Mouse (Mus musculus): ENCODE data around the gene Scand1. TPM values are rescaled to one million over a fixed set of nuclear protein-coding genes. Genes with fewer than 3 reads are reported as not detected.

Gene Scand1
- total RNA-seq (2022), result 10 to 100 TPM; 73.0 to 84.3 (median 79.6) TPM

DNA sequence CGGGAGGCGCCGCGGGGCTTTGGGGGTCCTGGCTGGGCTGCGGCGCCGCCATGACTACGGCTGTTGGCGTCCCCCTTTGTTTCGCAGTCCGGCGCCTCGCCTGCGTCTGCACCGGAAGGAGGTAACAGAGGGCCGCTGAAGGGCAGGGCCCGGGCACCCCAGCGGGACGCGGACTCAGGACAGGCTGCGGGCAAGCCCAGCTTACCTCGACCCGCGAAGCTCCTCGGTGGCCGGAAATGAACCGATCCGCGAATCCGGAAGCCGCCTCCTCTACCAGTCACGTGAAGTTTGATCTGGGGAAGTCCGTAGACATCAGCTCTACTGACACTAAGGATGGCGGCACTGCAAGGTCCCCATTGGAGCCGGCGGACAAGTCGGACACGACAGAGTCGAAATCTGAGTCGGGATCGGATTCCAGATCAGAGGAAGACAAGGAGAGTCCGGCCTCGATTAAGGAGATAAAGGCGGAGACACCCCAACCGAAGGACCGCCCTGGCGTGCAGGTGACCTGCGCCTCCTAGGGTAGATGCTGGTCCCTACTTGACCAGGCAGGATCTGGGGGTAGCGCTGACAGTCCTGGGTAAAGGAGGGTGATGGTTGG, at the start of gene Scand1, which contains the start of gene Cnbd2:
TSS of gene Scand1 (minus strand) at position 408 of the 601 bp plus-strand sequence.
TSS of gene Cnbd2 (plus strand) at position 3 of the 601 bp plus-strand sequence.
- DNase-seq (ENCODE audit: low spot score), result peak; percentile 87

DNA sequence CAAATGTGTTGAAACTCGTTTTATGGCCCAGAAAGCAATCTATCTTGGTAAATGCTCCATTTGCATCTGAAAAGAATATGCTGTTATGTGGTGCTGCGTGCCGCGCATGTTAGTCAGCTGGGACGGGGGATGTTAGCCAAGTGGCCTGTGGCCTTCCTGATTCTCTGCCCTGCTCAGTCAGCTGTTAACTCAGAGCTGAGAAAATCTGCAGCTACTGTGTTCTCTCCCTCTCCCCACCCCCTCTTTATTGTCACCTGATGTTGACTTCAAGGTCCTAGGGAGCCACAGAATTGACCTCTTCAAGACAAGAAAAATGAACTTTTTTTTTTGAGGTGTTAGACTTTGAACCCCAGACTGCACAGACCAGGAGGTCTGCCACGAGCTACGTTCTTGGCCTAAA, 43.5 kb upstream of the Scand1 start:
- no peak for DNase-seq (ENCODE audit: low spot score)

DNA sequence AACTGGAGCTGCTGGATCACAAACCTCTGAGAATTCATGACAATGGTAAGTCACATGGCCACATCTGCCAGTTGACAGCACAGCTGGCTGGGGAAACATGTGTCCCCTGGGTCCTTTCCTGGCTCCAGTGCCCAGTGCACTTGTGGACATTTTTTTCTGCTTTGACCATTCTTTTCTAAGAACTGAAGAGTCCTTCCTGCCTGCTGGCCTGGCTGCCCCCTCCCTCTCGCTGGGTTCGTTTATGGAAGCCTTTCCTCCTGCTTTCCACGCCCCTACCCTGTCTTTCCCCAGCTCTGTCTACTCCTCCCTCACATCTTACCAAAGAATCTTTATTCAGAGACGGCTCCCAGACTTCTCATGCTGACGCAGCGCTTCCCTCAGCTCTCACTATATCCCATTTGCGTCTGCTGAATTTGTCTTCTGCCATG, 40.8 kb upstream of the Scand1 start:
- DNase-seq (ENCODE audit: low spot score), result peak; percentile 26

DNA sequence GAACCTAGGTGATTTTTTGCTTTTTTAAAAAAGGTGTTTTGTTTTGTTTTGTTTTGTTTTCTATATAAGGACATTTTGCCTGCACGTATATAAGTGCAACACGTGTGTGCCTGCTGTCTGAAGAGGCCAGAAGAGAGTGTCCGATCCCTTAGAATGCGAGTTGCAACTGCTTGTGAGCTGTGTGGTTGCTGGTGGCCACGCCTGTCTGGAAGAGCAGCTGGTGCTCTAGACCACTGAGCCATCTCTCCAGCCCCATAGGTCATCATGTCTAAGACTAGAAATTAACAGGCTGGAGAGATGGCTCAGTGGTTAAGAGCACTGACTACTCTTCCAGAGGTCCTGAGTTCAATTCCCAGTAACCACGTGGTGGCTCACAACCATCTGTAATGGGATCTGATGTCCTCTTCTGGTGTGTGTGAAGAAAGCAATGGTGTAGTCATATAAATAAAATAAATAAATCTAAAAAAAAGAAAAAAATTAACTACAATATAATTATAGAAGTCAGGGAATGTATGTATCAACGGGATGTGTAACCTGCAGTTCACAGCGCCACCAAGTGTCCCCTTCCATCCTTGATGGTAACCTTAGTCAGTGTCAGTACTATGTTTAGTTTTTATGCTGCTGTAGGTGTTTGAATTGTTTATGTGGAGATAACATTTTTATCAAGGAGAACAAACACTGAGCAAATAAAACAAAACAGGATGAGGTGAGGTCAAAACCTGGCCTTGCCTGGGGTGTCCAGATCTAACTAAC, 40.1 kb upstream of the Scand1 start:
- DNase-seq (ENCODE audit: low spot score), result no peak

DNA sequence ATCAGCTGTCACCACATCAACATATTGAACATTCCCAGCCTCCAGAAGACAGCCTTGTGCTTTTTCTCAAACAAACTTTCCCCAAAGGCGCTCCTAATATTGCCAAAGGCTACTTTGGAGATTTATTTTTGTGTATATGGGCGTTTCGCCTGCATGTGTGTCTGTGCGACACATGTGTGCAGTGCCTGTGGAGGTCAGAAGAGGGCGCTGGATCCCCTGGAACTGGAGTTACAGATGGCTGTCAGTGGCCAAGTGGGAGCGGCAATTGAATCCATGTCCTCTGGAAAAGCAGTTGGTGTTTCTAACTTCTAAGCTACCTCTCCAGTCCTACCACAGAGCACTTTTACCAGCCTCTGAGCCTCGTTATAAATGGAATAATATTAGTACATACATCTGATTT, 38.7 kb upstream of the Scand1 start:
- DNase-seq (ENCODE audit: low spot score), result no peak

DNA sequence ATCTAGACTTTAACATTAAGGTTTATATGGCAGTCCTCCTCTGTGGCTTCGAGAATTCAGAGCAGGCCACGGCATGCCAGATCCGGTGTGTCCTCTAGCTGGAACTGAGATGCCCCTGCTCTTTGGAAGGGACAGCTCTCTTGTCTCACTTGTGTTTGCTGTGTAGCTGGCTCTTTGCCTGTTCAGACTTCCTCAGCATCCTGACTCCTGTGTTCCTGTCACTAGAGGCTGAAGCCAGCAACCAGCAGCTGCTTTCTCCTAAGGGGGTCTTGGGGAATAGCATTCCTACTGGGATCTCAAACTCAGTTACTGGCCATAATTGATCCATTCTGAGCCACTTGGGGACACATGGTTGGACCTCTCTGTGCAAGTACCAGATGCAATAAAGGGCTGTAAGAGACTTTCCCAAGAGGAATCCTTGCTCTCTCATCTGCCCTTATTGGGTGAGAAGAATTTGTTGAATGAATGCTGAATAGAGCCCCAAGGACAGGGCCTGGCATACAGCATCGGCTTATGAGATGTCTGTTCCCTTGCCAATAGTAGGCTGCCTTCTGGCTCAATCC, 36.9 kb upstream of the Scand1 start:
- no peak for DNase-seq (ENCODE audit: low spot score)

DNA sequence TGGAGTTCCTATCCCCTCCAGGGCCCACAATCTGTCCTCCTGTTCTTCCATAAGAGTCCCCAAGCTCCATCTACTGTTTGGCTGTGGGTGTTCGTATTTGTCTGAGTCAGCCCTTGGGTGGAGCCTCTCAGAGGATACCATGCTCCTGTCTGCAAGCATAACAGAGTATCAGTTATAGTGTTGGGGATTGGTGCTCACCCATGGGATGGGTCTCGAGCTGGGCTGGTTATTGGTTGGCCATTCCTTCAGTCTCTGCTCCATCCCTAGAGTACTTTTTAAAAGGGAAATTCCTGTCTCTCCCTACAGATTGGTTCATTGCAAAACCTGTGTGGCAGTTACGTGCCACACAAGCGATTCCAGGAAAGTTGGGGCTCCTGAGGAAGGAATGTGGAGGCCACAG, 36.3 kb upstream of the Scand1 start:
- no peak for DNase-seq (ENCODE audit: low spot score)

DNA sequence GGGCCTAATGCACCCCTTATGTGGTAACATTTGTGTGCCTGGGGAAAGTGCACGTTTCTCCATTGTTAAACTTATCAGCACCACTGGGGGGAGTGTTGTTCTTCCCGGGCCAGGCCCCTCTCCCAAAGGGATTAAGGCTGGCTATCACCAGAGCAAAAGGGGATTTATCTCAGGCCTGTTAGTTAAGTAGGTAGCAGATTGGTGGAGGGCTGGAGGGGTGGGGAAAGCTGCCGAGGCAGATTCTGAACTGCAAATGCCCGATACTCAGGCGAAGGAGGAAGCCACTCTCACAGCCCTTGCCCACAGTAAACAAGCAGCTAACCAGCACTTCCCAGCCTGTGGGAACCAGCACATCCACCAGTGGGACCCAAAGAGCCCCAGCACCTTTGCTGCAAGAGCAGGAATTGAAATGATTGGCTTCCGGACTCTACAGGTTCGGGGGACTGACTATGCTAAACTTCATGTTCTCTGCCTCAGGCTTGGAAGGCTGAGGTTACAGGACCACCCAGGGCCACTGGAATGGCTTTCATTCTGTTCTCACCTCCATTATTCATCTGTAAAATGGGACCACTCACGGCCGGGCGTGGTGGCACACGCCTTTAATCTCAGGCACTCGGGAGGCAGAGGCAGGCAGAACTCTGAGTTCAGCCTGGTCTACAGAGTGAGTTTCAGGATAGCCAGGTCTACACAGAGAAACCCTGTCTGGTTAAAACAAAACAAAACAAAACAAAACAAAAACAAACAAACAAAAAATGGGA, 32.5 kb upstream of the Scand1 start:
- DNase-seq (ENCODE audit: low spot score), result no peak

DNA sequence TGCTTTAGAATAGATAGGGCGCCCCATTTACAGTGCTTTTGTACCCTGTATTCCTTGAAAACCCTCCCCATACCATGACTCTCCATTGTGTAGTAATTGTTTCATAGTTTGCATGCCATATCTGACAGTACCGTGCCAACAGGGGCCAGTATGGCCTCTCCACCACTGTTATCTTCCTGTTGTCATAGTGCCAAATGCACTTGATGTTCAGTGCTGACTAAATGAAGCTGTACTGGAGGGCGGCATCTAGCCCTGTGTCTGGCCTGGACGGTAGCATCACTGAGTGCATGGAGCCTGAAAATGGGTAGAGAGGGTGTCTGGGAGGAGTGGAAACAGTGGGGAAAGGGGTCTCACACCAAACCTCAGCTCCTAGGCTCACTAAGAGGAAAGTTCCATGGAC, 27.6 kb upstream of the Scand1 start:
- no peak for DNase-seq (ENCODE audit: low spot score)

DNA sequence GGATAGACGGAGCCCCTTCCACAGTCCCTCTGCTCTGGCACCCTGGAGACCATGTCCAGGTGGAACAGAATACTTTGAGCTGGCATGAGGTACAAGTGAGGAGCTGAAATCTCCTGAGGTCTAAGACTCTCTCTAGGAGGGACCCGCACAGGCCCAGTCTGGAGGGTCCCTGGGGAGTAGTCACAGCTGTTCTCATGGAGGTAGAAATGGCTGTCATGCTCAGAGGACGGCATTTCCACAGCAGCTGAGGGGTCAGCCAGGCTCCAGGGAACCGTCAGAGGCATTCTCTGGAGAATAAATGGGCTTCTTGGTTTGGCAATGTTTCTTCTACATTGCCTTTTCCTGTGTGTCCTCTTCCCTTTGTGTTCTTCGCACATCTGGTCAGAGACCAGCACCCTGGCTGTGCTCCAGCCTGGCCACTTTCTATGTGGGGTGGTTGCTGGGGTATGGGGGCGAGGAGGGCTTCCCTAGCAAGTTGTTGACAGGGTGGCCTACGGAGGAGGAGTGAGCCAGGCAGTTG, 19.0 kb upstream of the Scand1 start:
- no peak for DNase-seq (ENCODE audit: low spot score)

DNA sequence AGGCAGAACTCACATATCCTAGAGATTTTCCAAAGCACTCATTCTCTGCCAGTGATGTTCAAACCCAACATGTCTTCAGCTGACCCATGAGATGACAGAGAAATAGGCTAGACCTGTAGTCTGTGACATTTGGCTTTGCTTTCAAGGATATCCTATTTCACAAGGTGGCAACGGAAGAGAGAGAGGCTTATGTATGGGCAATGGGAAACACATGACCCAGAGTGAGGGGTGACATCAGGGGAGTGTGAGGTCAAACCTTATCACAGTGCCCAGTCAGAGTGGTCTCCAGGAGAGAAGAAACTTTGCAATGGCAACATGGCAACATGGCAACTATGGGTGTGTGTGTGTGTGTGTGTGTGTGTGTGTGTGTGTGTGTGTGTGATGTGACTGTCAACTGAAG, 18.2 kb upstream of the Scand1 start:
- no peak for DNase-seq (ENCODE audit: low spot score)

DNA sequence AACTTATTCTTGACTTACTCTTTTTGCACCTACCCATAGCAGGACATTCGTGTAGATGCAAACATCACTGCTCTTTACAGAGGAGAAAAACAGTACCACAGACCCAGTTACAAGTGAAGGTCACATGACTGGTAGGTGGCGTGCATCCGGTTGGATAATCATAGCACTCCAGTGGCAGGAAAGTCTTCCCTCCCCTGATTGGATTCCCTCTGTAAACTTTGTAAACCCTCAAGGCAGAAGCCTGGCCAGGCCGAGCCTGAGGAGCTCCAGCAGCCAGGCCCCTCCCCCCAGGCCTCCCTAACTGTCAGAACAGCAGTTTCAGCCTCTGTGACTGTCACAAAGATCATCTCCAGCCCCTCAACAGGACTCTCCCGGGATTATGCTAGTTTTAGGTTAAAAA, 12.2 kb upstream of the Scand1 start:
- peak; percentile 41 for DNase-seq (ENCODE audit: low spot score)

DNA sequence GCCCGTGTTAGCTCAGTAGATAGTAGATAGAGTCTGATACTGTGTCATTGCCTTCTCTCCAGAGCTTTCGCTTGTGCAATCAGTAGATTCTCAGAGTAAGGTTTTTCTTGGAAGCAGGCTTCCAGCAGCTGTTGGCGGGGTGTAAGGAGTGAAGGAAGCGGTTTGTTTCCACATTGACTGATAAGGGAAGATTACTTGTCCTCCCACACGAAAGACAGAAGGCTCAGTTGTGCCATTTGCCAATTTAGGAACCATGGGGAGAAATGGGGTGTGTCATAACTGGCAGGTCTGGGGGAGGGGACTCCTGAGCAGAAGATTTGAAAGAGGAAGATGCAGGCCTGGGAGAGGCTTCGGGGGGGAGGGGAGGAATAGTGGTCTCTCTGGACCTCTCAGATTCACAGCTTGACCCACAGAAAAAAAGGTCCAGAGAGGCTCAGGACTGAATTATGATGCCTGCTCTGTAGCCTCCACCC, 11.6 kb upstream of the Scand1 start:
- DNase-seq (ENCODE audit: low spot score), result peak; percentile 59

DNA sequence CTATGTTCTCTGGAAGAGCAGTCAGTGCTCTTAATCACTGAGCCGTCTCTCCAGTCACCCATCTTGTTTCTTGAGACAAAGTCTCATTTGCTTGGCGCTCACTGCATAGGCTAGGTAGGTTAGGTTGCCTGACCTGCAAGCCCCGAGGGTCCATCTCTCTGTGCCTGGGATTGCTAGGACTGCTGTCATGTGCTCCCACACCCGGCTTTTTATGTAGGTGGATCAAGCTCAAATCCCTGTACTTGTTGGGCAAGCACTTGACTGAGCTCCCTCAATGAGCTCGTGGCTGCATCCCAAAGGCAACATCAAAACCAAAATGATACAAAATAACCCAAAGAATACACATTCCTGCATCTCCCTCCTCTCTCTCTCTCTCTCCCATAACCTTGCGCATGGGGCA, 9.0 kb upstream of the Scand1 start:
- no peak for DNase-seq (ENCODE audit: low spot score)

DNA sequence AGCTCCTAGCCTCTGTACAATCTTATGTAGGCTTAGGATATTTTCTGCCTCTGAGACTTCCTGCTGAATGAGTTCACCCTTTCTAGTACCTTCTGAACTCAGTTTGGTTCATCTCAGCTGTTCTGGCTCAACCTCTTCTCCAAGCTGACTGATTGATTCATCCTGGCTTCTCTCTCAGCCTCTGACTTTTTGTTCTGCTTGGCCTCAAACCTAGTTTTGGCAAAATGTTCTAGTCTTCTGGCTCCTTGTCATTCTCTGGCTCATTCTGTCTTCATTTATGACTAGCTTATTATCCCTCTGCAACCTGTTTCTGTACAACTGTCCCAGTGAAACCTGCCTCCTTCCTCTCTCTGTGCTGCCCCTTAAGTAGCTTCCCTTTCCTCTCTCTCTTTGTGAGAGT, 6.0 kb upstream of the Scand1 start:
- peak; percentile 36 for DNase-seq (ENCODE audit: low spot score)

DNA sequence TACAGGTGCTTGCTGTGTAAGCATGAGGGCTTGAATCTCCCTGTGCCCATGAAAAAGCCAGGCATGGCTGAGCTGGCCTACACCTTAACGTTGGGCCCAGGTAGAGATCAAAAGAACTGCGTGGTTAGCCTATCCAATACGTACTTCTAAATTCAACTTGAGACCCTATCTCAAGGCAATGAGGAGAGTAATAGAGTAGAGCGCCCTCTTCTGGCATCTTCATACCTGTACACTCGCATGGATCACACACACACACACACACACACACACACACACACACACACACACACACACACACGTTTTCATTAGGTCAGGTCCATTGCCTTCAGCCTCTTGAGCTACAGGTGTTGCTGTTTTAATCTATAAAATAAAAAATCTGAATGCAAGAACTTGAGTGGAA, 2.3 kb upstream of the Scand1 start:
- DNase-seq (ENCODE audit: low spot score), result no peak

DNA sequence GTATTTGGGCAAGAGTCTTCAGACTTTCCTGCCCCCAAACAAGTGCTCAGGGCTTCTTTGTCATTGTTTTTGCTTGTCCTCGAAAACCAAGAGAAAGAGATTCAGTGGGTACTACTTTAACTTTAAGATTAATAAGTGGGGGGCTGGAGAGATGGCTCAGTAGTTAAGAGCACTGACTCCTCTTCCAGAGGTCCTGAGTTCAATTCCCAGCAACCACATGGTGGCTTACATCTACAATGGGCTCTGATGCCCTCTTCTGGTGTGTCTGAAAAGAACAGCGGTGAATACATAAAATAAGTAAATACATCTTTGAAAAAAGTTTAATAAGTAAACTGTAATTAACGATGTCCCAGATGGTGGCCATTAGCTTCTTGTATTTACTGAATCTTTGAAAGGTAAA, 649 bp upstream of the Scand1 start:
- no peak for DNase-seq (ENCODE audit: low spot score)

DNA sequence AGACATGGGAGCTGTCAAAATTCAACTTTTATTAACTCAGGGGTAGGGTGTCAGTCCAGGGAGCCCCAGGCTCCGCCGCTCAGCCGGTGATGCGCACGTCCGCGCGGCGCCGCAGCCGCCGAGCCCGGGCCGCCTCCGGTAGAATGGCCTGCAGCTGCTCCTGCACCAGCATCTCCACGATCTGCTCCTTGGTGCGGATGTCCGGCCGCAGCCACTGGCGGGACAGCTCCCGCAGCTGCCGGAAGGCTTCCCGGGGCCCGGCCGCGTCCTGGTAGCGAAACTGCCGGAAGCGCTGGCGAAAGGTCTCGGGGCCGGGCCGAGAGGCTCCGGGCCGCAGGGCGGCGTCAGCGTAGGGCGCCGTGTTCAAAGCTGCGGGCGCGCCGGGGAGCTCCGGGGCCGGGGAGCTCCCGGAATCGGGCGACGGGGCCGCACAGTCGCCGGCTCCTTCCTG, 638 bp downstream of the Scand1 start:
- peak; percentile 56 for DNase-seq (ENCODE audit: low spot score)

DNA sequence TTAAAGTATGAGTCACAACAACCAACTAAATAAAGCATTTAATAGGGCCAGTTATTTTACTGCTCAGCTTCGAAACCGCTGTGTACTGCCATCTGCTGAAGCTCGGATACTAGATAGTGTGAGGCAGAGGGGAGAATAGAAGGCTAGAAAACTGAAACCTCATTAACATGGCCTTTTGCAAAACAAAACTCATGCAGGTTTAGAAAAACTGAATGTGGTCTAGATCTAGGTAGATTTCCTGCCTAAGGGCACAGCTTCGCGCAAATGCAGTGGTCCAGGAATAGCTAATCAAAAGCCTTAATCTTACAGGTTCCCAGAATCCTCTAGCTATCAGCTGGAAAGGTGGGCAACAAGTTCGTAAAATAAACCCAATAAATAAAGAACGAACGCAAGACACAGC, 1.1 kb downstream of the Scand1 start:
- DNase-seq (ENCODE audit: low spot score), result no peak

DNA sequence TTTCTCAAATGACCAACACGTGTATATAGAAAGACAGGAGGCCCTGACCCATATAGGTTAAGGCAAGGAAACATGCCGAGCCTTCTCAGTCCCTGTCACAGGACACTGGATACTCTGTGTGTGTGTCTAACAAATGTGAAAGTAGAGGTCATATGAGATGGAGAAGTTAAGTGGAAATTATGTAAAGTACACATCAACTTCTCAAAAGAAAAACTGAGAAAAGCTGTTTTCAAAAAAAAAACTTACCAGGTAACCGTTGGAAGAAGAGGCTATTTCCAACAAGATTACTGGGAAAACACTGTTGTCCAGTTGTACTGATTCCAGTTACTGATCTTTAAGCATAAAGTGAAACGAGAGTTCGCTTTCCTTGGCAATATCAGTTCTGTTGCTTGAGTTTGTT, 1.6 kb downstream of the Scand1 start:
- no peak for DNase-seq (ENCODE audit: low spot score)

DNA sequence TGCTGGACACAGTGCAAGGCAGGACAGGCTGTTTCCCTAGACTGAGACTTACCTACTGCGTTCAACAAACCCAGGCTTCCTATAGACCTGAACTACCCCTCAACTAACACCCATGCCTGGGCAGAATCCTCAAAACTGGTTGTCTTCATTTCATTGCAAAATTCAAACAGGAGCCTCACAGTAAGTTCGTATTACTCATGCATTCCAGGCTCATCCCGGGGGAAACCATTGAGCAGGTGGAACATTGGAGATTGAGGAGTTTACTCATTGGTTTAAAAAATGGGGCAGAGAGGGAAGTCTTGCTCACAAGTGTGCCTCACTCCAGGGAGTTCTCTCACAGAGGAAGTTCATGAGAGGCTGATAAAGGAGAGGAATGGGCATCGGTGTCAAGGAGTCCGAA, 2.0 kb downstream of the Scand1 start:
- DNase-seq (ENCODE audit: low spot score), result no peak

DNA sequence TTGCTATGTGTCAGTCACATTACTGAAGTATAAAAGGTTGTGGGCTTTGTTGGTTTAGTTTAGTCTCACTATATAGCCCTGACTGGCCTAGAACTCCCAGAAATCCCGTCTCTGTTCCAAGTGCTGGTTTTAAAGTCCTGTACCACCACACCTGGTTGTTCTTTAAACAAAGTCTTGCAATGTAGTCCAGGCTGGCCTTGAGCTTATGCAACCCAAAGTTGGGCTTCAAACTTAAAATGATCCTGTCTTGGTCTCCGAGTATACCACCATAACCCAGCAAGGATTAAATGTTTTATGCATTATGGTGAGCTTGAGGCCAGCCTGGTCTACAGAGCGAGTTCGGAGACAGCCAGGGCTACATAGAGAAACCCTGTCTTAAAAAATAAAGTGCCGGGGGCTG, 2.6 kb downstream of the Scand1 start:
- no peak for DNase-seq (ENCODE audit: low spot score)
